Mouse (Mus musculus) brown adipose tissue, adult 24 weeks (tissue): Measurements from ENCODE around the gene Zfp747. TPM values are rescaled to one million over a fixed set of nuclear protein-coding genes. Genes with fewer than 3 reads are reported as not detected.
A peak's percentile ranks its signal among the peaks of the same experiment; 100 is the strongest.
"Not testable (repeated sequence)": the region's sequence is repeated elsewhere in the genome, so short reads cannot be mapped to it uniquely, and the experiment has no call there.

Source experiments
- H3K27ac ChIP-seq: fragments of 200-500 bp; replicated peaks from 2 replicates; pipeline ENCODE4 v1.5.1; 2012; ENCODE audit warnings: low read depth, mild to moderate bottlenecking, low read length
- H3K4me1 ChIP-seq: fragments of 200-500 bp; 2 replicates; pipeline ENCODE4 v1.6.1; 2012; ENCODE audit warnings: low read length, mixed read lengths; ENCODE audit not compliant: control insufficient read depth, insufficient read depth, insufficient read length
- H3K4me3 ChIP-seq: fragments of 200-500 bp; 2 replicates; pipeline ENCODE4 v1.5.1; 2012; ENCODE audit warnings: low read depth, mild to moderate bottlenecking, low read length, moderate library complexity; ENCODE audit not compliant: insufficient read depth
- polyA plus RNA-seq: library from polyadenylated mRNA; stranded (reverse); fragments of >200 nt; gene quantifications from 2 replicates; pipeline ENCODE4 v1.2.4, GENCODE M21; 2012; ENCODE audit not compliant: missing spikeins, insufficient read depth, insufficient read length

Zfp747 gene
- polyA plus RNA-seq, 1 experiment: 1.5 TPM

DNA sequence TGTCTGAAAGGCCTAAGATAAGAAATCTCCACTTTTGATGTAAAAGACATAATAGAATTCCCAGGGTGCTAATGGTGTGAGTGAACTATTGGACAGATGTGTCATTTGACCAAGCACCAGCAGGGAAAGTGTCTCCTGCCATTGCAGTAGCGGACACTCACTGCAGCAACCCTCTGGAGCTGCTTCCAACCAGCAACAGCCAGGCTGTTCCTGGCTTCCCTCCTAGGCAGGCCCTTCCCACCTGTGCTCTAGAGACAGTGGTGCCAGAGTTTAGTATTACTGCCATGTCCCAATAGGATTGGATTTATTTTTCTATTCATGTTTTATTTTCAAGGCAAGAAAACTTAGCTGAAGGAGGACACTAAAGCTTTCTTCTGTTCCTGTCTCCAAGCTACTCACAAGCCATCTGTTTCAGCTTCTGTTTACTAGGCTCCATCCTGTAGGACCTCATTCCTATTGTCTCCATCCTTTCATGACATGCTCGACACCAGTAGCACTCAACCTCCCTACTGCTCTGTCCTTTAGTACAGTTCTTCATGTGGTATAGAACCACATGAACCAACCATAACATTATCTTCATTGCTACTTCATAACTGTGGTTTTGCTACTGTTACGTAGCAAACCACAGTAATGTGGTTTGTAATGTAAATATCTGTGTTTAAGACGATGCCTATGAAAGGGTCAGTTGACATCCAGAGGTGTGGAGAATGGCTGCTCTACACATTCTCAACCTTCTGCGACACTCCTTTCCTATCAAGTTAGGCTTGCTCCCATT, 24.4 kb downstream of the Zfp747 start:
- Histone ChIP-seq H3K27ac (no peak overlapping the region), H3K4me1 (peaks cover 8% of the 10 kb centered on the region; the same call in 1 of the 2 replicates), H3K4me3 (no peak overlapping the region)

DNA sequence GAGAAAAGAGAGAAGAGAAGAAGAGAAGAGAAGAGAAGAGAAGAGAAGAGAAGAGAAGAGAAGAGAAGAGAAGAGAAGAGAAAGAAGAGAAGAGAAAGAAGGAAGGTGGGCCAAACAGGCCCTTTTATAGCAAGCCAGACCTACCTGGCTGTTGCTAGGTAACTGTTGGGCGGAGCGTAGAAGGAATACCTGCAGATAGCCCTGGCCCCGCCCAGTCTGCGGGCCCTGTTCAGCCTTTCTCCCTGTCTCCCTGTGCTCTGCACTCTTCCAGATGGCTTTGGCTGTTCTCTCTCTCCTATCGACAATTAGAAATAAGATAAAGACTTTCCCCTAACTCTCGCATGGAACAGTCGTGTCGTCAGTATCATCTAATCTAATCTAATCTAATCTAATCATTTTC, 29.2 kb downstream of the Zfp747 start:
- peak overlapping the region; percentile 99 for H3K27ac ChIP-seq
- peaks cover 14% of the 10 kb centered on the region for H3K4me1 ChIP-seq
- peak overlapping the region; percentile 62 for H3K4me3 ChIP-seq

DNA sequence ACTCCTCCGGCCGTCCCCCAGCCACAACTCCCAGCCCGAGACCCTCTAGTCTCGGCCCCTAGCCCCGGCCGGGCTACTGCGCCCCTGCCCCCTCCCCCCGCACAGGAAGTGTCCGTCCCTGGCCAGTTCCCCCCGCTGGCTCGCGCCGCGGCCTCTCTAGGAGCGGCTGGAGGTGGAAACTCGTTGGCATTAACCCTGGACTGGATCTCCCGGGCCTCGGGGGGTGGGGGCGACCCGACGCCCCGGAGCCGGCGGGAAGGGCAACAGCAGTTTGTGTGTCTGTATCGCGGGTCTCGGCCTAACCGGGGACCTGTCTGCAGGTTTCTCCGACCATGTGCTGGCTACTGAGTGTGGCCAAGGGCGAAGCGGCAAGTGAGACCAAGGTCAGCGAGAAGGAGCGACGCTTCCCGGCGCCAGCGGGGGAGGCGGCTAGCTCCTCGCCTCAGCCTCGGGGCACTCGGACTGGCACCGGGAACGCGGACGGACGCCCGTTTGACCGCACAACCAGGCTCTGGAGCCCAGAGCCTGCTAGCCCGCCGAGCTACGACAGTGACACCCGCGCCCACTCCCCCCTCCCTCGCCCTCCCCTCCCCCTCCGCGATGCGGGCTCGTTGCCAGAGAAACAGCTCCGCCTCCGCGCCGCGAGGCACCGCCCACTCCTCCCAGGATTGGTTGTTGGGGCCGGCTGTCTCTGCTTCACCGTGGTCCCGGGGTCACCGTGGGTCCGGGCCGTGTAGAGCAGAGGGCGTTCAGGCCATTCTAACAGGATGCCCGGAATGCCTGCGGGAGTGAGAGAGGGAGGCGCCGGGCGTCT, 30.1 kb downstream of the Zfp747 start, which contains the start of gene Zfp768:
Zfp768 (minus strand) TSS at position 78 of the 814 bp plus-strand sequence.
- Histone ChIP-seq H3K27ac (peak within 1 kb of the TSS; percentile 99), H3K4me1 (peaks cover 14% of the 10 kb centered on the region), H3K4me3 (peak within 1 kb of the TSS; percentile 97)

DNA sequence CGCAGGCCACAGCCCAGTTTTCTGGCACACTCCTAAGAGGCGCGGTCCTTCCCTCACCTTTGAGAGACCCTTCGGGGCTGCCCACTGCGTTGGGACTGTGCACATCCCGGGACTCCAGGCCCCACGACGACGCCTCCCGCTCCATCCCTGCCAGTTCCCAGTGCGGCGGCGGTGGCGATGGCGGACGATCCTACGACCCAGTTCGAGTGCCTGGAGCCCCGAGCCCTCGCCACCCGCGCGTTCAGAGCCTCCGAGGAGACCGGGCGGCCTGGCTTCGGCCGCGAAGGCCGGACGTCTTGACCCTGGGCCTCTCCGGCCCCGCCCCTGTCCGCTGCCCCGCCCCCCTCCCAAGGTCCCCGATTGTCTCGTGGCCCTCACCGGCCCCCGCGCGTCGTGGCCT, 30.8 kb downstream of the Zfp747 start:
- H3K27ac ChIP-seq: peak overlapping the region; percentile 94
- peak overlapping the region; percentile 97 for H3K4me3 ChIP-seq

DNA sequence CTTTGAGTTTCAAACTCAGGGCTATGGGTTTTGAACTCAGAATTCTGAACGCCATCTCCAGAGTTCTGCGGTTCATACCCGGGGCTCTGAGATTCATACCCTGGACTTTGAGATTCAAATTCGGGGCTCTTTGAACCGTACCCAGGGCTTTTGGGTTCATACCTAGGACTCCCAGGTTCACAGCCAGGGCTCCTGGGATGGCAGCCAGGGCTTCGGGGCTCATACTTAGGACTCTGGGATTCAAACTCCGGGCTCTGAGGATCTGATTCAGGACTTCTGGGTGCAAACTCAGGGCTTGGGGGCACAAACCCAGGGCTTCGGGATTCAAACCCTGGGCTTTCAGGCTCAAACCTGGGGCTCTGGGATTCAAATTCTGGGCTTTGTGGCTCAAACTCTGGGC, 31.5 kb downstream of the Zfp747 start:
- Histone ChIP-seq H3K27ac (peak overlapping the region; percentile 94), H3K4me3 (peak overlapping the region; percentile 97), H3K4me1 (peaks cover 14% of the 10 kb centered on the region)

More for the DNA sequence above, 30.8 kb downstream of the Zfp747 start:
- H3K4me1 ChIP-seq: peaks cover 14% of the 10 kb centered on the region

DNA sequence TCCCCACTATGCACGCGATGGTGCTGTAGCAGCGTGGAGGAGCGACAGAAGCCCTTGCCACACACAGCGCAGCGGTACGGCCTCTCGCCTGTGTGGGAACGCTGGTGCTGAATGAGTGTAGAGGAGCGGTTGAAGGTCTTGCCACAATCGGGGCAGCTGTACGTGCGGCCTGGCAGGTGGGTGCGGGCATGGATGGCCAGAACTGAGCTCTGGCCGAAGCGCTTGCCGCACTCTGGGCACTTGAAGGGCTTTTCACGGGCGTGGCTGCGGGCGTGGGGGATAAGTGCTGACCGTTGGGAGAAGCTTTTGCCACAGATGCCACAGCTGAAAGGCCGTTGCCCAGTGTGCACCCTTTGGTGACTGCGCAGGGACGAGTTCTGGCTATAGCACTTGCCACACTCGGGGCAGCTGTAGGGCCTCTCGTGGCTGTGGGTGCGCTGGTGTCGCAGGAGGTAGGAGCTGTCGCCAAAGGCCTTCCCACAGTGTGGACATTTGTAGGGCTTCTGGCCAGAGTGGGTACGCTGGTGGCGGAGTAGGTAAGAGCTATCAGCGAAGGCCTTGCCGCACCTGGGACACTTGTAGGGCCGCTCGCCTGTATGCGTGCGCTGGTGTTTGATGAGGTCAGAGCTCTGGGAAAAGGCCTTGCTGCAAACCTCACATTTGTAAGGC, 32.4 kb downstream of the Zfp747 start:
- H3K4me1 ChIP-seq: peaks cover 14% of the 10 kb centered on the region
- H3K27ac ChIP-seq: no peak overlapping the region
- H3K4me3 ChIP-seq: peak overlapping the region; percentile 34

DNA sequence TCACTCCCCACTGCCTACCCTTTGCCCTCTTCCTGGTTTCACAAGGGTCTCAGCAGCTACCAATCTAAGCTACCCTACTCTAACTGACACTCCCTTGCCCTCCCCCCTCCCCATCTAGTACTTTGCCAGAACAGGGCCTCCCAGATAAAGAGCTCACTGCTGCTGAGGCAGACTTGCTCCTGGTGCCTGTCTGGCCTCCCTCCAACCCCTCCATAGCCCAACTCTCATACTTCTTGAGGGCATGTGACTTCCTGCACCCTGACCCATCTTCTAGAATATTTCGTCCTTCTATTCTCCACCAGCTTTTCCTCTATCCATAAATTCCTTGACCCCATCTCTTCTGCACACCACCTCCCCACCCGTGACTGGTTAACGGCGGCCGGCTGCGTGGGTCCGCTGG, 33.0 kb downstream of the Zfp747 start:
- peaks cover 14% of the 10 kb centered on the region for H3K4me1 ChIP-seq

DNA sequence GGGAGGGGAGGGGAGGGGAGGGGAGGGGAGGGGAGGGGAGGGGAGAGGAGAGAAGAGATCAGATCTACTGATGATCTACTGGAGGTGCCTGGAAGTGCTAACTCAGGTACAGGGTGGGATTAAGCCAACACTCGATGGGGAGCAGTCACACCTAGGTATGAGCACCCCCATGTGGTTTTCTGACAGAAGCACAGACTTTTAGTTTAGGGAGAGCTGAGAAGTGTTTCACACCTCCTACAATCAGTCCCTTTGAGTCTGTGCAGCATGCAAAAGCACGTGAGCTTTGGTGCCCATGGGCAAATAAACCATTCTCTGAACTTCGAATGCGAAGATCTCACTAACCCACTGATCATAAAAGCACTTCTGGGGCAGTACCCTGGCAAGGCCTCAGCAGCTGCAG, 33.5 kb downstream of the Zfp747 start:
- H3K27ac ChIP-seq: no peak overlapping the region
- peaks cover 11% of the 10 kb centered on the region for H3K4me1 ChIP-seq
- H3K4me3 ChIP-seq: no peak overlapping the region

More for the DNA sequence above, 33.0 kb downstream of the Zfp747 start:
- Histone ChIP-seq H3K27ac (no peak overlapping the region), H3K4me3 (no peak overlapping the region)

DNA sequence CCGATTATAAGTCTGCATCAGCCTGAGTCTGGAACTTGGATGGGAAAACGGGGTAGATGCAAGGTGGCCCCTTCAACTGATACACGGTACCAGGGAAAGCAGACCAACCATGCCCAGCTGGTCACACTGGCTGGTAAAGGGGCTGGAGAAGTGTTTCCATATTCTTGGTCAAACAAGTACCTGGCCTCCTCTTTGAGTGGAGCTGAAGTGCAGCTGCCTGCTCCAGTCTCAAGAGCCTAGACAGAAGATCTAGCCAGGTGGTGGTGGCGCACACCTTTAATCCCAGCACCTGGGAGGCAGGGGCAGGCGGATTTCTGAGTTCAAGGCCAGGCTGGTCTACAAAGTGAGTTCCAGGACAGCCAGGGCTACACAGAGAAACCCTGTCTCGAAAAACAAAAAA, 34.0 kb downstream of the Zfp747 start:
- not testable (repeated sequence) for H3K4me1 ChIP-seq, H3K27ac ChIP-seq, H3K4me3 ChIP-seq

DNA sequence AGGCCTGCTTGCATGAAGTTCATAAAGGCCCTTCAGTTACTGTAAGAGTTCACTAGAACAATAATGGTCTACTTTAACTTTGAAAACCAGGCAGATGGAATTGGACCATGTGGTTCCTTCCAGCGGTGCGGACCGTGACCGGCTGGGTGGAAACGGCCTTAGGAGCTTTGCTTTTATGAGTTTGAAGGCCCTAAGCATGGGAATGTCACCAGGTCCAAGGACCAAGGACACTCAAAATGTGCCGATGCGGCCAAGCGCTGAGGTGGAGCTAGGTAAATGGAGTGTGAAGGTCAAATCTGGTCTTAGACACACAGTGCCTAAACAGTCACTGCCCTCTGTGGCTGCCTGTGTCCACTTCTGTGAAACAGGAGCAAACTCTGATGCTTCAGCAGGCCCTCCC, 34.5 kb downstream of the Zfp747 start:
- no peak overlapping the region for H3K4me3 ChIP-seq
- H3K27ac ChIP-seq: no peak overlapping the region

DNA sequence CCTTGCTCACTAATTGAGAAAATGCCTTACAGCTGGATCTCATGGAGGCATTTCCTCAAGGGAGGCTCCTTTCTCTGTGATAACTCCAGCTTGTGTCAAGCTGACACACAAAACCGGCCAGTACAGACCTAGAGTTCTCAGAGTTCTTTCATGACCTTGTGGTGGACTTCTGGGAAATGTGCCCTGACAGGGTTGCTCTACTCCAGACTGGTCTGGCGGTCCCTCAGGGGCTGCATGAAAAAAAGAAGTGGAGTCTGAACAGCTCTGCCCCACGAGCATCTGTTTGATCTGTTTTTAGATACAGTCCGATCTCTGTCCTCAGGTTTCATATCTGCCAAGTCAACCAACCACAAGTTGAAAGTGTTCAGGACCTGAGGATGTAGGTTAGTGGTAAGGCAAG, 38.2 kb downstream of the Zfp747 start:
- Histone ChIP-seq H3K4me3 (no peak overlapping the region), H3K4me1 (no peaks in the 10 kb centered on the region)

More for the DNA sequence above, 34.5 kb downstream of the Zfp747 start:
- H3K4me1 ChIP-seq: peaks cover 6% of the 10 kb centered on the region; the same call in 1 of the 2 replicates

DNA sequence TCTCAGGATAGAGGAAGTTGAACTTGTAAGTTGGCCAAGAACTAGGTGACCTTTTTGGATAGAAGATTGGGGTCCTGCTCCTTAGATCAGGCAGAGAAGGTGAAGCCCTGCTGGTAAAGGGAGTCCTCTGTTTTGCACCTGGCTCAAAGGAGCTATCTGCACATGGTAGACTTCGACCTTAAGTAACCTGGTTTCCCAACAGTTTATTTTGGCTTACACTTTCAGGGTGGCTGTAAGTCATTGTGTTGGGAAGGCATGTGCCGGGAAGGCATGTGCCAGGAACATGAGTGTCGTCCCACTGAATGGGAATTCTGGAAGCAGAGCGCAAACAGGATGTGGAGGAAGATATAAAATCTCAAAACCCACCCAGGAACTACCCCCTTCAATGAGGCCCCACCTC, 40.2 kb downstream of the Zfp747 start:
- no peak overlapping the region for H3K4me3 ChIP-seq
- H3K27ac ChIP-seq: no peak overlapping the region
- no peaks in the 10 kb centered on the region for H3K4me1 ChIP-seq

More for the DNA sequence above, 38.2 kb downstream of the Zfp747 start:
- no peak overlapping the region for H3K27ac ChIP-seq

DNA sequence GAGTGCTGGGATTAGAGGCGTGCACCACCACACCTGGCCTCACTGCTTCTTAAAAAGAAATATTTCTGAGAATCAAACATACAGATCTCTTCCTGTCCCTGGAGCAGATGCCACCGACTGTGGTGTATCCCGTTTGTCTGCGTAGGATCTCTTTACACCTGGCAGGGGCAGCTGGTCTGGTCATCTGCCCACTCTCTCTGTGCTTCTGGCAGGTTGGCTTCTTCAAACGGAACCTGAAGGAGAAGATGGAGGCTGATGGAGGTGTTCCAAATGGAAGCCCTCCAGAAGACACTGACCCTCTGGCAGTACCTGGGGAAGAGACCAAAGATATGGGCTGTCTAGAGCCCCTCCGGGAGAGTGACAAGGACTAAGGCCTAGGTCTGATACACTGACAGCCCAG, 42.6 kb downstream of the Zfp747 start:
- Histone ChIP-seq H3K4me3 (no peak overlapping the region), H3K4me1 (no peaks in the 10 kb centered on the region), H3K27ac (no peak overlapping the region)

DNA sequence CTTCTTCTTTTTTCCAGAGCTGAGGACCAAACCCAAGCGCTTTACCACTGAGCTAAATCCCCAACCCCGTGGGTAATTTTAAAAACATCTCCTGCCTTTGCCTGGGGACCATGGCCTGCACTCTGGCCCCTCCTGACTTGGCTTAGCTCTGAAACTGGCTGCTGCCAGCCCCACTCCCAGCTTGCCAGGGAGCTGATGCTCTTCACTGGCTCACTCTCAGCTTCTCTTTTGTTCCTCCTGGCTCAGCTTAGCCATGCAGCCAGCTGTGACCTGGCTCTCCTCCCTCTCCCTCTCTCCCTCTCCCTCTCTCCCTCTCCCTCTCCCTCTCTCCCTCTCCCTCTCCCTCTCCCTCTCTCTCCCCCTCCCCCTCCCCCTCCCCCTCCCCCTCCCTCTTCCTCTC, 49.2 kb downstream of the Zfp747 start:
- Histone ChIP-seq H3K27ac (no peak overlapping the region), H3K4me3 (no peak overlapping the region), H3K4me1 (no peaks in the 10 kb centered on the region)

DNA sequence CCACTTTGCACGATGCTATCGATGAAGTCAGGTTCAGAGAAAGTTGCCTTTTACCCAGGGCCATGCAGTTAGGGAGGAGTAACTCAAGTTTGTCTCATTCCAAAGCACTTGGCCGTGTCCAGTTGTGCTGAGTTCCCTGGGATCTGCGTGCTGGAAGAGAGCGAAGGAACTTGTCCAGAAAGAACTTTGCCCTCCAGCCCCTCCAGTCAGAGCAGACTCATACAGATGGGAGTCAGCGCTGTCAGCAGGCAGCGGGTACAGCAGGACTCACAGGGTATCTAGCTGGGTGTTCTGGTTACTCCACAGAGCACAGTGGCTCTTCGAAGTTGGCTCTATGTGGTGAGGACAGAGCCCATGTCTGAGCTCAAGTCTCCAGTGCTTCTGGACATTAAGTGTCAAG, 50.3 kb downstream of the Zfp747 start:
- Histone ChIP-seq H3K4me3 (no peak overlapping the region), H3K27ac (no peak overlapping the region), H3K4me1 (no peaks in the 10 kb centered on the region)
